Mouse (Mus musculus) stomach, postnatal 0 days (tissue): Measurements from ENCODE around the gene Atf6b.

Experiments
- CTCF ChIP-seq: IDR thresholded peaks from 2 replicates; pipeline ENCODE4 v1.5.1; 2016; ENCODE audit warnings: antibody characterized with exemption, low read depth, mild to moderate bottlenecking, moderate library complexity
- EP300 ChIP-seq: optimal IDR thresholded peaks from 2 replicates; pipeline ENCODE3; 2016; ENCODE audit warnings: antibody characterized with exemption

GRCm38 (mm10) chr17:34649106-34649864 is 2.3 kb downstream of the Atf6b start:
- no peak for TF ChIP-seq CTCF
- TF ChIP-seq EP300: no peak
